Mouse (Mus musculus) cortical plate, adult 2 months (tissue): ENCODE data around the gene Trib3.

Experiments used
- CTCF ChIP-seq: fragments of 200-500 bp; IDR thresholded peaks from 2 replicates; pipeline ENCODE4 v1.5.1; 2011; ENCODE audit warnings: mild to moderate bottlenecking, control low read depth, low read length; ENCODE audit not compliant: insufficient read depth; ENCODE audit errors: extremely low read depth
- POLR2A ChIP-seq: fragments of 200-500 bp; IDR thresholded peaks from 2 replicates; pipeline ENCODE4 v1.6.1; 2011; ENCODE audit warnings: mild to moderate bottlenecking, low read length, control low read depth; ENCODE audit not compliant: insufficient read depth; ENCODE audit errors: extremely low read depth

DNA sequence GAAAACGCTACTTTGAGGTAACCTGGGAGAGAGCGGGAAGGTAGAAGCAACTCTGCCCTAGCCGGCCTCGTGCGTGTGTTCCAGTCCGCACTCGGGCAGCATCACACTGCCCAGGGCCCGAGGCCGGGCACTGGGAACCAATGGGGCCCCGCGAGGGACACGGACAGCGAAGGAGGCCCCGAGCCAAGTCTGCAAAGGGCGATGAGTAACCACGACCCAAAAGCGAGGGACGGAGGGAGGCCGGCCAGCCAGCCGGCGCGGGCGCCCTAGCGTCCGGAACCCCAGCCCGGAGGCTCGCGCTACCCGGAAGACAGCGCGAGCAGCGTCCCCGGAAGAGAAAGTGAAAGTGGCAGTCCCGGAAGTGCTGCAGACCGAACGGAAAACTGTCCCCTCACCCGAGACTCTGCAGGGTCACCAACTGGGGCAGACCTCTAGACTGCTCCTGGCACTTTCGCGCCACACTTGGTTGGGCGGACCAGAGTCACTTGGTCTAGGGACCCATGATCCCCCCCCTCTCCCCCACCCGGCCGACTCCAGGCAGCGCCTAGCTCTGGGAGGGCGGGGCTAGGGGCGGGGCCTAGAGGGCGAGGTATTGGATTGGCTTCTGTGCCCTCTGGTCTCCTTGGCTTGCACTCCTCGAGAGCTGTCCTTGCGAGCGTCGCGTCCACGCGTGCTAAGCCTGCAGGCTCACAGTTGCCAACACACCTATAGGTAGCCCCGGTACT is 11.6 kb downstream of the Trib3 start, which contains the start of gene Rbck1:
- peak; percentile 81 for TF ChIP-seq POLR2A
- TF ChIP-seq CTCF: no peak
